Mouse (Mus musculus): ENCODE measurements around the gene Zbtb45.

Zbtb45 gene

DNA sequence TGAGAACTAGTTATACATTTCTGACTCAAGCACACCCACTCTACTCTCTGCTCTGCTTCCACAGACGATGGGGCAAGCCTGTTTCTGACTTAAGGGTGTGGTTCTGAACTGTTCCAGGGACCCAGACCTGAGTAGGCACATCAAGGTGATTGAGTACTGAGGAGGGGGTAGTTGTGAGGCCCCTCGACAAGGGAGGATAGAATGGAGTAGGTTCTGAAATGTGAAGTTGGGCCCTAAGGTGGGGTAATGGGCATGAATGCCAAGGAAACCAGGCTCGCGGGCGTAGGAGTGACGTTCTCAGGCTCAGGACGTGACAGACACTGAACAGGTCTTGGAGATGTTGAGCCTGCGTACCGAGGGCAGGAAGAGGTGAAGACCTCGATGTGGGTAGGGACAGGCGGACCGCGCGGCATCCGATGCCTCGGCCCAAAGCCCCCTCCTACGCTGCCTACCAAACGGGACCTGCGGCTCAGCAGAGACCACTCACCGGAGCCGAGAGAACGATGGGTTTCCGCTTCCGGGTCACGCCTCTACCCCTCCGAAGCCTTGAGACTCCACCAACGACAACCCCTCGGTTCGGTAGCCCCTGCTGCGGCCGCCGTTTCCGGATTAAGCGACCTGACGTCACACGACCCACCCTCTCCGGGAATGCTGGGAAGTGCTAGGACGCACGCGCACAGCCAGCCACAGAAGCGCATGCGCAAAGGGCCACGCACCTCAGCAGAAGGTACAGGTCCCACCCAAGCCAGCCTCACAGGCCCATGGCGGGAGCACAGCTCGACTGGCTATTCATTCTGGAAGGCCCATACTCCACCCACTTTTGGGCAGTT, 24.5 kb upstream of the Zbtb45 start, which contains the start of gene Chmp2a:
Gene Chmp2a, minus strand, starts transcription at position 660 of the 830 bp plus-strand sequence.
- DNase-seq (ENCODE audit: low read depth, low spot score): peak; percentile 98

DNA sequence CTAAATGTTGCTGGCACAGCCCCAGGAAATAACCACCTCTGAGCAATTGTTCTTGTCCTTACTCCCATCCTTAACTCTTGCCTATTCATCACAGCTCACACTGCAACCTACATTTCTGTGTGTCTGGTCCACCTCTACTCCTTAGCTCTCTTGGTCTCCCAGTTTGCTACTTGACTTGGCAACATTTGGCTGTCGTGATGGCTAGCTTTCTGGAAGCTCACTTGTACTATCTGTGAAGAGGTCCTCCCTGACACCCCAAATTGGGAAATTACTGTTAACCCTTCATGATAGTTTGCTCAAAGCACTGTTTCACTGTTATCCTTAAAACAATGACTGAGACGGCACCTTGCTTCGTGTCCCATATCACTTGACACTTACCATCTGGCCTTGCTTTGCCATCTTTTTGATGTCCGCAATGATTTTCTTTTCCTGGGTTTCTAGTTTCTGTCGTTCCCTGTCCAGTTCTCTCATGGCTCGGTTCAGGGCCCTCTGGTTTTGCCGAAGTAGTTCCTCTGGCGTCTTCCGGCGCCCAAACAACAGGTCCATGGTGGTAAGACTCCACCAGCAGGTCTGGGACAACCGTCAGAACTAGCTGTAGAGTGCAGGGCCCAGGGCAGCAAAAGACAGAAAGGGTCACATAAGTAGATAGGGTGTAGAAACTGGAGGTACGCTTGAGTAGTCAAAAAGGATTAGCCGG, 23.8 kb upstream of the Zbtb45 start:
- DNase-seq (ENCODE audit: low read depth, low spot score): no peak

DNA sequence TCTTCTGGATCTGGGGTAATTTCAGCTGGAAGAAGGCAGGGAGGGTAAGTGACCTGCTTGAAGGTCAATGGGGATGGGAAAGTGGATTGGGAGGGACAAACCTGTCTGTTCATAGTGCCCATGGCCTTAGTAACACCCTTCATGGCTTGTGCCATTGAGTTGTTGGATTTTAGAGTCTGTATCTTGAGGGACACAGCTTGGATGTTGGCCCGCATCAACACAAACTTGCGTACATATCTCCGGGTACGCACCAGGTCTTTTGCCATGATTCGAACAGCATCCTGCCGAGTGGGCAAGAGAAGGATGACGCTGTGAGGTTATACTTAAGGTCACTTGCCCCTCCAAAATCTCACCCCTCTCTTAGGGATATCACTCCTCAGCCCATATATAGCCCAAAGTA, 22.7 kb upstream of the Zbtb45 start:
- DNase-seq (ENCODE audit: low read depth, low spot score): no peak

DNA sequence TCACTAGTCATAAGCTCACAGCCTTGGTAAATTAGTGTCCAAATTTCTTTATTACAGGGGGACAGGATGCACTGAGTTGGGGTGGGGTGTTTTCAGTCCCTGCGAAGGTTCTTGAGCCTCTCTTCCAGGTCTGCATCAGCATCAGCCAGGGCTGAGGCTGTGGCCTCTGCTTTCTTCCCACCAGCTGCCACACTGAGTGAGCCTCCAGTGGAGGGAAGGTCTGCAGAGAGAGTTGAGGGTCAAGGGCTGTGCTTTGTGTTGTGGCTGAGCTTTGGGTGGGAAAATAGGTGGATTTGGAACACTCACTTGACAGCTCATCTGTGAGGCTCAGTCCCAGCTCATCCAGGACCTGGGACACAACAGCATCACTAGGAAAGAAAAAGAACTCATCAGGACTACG, 22.1 kb upstream of the Zbtb45 start:
- no peak for DNase-seq (ENCODE audit: low read depth, low spot score)

DNA sequence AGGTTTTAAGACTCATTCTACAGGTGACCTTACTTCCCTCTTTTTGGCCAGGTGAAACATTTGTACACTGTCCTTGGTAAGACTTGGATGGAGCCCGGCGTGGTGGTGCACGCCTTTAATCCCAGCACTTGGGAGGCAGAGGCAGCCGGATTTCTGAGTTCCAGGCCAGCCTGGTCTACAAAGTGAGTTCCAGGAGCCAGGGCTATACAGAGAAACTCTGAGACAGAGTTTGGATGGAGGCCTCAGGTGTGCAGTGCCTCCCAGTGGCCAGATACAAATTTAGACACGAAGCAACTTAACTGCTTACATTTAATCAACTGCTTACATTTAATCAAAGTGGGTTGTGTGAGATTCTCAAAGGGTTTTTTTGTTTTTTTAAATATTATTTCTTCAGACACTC, 21.2 kb upstream of the Zbtb45 start:
- DNase-seq (ENCODE audit: low read depth, low spot score): peak; percentile 61

DNA sequence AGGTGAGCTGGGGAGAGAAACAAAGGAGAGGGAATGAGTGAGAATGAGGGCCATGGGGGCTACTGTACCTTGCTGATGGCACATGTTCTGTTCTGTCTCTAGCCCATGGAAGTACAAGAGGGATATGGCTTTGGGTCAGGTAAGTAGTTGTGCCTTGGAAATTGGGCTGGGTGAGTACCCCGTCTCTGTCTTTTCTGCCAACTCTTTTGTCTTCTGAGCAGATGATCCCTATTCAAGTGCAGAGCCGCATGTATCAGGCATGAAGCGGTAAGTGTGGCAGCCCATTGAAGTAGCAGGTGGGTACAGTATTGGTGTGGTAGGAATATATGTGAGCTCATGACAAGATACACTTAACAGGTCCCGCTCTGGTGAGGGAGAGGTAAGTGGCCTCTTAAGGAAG, 19.2 kb upstream of the Zbtb45 start:
- no peak for DNase-seq (ENCODE audit: low read depth, low spot score)

DNA sequence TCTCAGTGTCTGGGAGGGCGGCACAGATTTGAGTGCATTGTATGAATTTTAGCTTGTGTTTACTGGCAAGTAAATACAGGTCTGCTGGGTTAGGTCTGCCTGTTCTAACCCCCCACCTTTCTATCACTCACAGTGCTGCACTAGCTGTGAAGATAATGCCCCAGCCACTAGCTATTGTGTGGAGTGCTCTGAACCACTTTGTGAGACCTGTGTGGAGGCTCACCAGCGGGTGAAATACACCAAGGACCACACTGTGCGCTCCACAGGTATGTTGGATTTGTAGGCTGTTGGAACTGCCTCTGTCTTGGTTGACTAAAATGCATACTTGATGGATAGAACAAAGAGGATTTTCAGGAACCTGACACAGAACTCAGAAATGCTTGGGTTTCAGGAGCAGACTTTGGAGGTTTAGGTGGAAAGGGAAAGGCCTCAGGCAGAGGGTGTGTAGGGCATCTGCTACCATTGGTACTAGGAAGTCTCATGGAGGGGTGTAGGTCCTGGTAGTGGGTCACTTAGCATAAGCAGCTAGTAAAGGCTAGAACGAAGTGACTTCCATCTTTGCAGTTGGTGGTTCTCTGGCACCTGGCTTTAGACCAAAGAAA, 15.8 kb upstream of the Zbtb45 start:
- DNase-seq (ENCODE audit: low read depth, low spot score): no peak

DNA sequence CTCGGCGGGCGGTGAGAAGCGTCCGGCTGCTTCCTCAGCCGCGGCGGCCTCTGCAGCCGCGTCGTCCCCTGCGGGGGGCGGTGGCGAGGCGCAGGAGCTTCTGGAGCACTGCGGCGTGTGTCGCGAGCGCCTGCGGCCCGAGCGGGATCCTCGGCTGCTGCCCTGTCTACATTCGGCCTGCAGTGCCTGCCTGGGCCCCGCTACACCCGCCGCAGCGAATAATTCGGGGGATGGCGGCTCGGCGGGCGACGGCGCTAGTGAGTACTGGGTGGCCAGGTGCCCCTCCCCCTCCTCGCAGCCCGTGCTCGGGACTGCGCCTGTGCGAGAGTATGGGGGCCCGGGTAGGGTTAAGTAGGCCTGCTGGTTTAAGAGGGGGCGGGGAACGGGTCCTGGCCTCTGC, 15.0 kb upstream of the Zbtb45 start:
- peak; percentile 77 for DNase-seq (ENCODE audit: low read depth, low spot score)

DNA sequence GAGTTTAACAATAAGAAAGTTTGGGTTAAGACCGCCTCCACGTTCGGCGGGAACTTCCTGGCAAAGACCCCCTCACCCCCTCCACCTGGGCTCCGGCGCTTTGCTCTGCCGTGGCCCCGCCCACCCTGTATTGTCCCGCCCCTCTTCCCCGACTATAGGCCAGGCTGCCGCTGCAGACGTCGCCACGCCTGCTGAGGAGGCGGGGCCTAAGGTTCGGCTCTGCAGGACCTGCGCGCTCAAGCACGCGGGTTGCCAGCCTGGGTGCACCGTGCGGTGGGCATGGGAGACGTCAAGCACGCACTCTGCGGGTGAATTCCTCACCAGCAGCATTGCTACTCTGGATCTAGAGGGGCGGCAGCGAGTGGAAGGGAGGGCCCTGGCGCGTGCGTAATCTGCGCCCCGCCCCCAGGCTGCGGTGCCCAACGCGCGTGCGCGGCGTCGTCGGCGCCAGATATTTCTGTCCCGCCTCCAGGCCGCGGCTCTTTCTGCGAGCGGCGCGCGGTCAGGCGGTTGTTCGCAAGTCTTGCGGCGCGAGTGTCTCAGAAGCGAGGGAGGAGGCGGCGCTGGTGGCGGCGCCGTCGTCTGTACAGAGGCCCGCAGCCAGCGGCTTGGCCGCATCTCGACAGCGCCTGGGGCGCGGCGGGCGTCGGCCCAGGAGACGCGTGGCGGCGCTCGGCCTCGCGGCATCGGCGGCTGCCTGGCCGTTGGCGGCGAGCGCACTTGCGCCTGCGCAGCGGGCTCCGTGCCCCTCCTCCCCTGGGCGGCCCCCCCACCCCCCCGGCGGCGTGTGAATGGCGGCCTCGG, 14.3 kb upstream of the Zbtb45 start:
- peak; percentile 97 for DNase-seq (ENCODE audit: low read depth, low spot score)

DNA sequence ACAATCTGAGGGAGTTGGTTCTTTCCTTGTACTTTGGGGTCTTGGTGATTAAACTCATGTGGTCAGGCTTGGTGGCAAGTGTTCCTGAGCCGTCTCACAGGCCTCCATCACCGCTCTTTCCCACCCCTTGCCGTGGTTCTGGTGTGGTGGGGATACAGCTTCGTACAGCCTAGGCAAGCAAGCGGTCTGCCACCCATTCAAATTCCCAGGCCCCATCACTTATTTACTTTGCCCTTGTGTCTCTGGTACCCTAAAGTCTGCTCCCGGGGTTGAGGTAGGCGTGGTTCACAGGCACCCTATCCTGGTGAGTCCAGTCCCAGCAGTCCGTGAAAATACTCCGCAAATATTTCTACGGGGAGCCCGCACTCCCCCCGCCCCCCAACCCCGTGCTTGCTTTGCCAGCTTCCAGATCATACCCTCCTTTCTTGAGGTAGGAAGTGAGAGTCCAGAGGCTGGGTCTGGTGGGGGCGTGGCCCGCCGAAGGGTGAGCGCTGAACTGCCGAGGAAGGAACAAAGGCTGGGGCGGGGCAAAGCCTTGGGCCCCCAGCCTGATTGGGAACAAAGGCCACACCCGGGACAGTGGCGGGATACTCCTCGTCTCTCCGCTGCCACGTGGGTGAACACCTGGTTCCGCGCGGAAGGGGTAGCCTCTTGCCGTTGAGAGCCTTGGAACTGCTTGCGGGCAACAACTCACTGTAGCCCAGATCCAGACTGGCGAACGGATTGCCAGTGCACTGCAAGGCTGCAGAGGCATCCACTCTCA, 13.1 kb upstream of the Zbtb45 start:
- peak; percentile 72 for DNase-seq (ENCODE audit: low read depth, low spot score)

DNA sequence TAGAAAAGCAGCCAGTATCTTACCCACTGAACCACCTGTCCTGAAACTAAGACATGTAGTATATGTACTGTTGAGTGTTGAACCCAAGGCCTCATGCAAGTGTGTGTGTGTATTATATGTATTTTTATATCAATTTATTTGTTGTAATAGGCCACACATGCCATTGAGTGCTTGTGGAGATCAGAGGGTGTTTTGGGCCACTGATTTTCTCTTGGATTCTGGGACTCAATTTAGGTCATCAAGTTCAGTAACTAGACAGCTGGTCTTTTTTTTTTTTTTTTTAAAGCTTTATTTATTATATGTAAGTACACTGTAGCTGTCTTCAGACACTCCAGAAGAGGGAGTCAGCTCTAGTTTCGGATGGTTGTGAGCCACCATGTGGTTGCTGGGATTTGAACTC, 5.4 kb upstream of the Zbtb45 start:
- DNase-seq (ENCODE audit: low read depth, low spot score): no peak

DNA sequence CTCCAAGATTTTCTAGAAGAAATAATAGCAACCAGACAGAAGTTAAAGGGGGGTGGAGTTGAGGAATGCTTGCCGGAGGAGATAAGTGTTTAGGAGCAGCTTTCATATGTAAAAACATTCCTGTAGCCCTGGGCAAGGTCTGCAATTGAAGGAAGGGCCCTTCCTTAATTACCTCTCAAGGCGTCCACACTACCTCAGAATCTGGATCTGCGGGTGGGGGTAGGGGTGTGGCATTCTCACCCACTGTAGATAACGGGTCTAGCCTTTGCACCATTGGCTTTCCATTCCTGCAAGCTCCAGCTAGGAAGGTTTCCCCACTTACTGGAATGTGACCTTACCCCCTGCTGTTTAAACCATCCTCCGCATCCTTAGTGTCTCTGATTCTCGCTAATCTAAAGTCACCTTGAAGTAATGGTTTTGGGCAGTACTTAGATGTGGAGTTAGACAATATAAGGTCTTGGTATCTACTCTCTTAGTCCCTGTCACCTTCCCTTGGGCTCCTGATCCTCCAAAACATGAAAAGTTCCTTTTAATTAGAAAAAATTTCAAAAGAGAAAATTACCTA, 4.5 kb upstream of the Zbtb45 start:
- no peak for DNase-seq (ENCODE audit: low read depth, low spot score)

DNA sequence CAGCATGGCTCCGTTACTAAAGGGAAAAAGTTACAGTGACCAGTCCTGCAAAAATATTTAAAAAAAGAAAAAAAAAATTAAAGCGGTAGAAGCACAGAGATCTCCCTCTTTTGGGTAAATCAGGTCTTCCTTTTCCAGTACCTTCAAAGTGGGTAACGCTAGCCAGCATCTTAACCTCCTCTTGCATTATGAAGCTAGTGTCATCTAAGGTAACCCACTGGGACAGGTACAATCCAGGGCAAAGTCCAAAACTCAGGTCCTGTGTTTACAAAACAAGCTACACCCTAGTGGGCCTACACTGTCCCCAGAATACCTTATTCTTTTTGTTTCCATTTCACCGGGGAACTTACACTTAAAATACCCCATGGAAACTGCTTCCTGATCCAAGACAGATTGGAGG, 3.8 kb upstream of the Zbtb45 start:
- DNase-seq (ENCODE audit: low read depth, low spot score): no peak

DNA sequence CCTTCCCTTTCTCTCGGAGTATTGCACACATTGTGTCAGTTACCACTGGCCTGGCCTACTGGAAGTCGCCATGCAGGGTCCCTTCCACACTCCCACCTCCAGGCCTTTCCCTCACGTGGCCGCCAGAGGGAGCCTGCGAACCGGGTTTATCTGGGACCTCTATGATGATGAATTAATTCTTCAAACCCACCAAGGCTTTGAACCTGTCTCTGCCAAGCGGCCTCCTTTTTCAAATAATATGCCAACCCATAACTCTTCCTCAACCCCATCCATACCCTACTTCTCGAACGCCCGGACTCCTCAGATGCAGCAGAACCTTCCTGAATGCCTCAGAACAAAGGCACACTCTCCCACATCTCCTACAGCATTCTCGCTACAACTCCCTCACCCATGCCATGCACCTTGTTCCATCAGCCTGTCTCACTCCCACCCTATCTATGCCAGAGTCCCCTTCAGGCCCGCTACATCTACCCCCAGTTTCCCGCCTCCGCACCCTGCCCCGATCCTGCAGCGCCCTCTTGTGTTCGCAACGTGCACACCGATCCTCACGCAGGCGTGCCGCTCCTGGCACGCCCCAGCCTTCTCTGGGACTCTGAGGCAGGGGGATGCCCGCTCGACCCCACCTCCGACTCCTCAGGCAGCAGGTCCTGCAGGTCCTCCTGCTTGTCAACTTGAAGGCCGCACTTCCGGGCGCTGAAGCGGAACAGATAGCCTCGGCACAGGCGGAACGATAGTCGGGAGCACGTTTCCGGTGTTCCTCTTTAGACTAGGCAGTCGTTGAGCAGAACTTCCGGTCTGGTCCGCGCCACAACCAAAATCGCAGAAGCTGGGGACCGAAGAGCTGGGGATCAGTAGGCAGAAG, 460 bp downstream of the Zbtb45 start:
- DNase-seq (ENCODE audit: low read depth, low spot score): peak; percentile 95

DNA sequence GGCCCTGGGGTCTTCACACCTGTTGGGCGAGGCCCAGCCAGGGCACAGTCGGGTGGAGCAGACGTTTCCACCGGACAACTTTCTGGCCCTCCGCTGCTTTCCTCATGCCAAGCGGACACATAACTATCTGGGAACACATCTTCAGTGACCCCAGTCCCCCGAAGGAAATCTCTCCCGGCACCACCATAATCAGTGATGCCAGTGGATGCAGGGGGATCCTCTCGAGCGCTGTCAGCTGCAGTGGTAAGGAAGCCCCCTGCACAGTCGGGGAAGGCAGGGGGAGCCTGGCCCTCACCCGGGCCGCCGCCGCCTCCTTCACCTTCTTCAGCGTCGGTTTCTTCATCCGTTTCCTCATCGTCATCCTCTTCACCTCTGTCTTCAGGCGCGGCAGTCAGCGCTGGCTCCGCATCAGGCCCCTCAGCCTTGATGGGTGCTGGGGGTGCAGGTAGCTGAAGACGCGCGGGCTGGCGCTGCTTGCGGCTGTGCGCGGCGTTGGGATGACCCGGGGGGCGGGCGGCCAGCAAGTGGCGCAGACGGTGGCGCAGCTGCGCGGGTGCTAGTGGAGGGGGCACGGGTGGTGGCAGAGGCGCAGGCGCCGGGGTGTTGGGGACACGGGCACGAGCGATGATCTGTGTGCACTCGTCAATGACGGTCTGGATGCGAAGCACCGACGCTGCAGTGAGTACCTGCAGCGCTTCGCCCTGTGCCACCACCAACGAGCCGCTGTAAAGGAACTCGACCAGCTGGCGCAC, 2.3 kb downstream of the Zbtb45 start:
- no peak for DNase-seq (ENCODE audit: low read depth, low spot score)

DNA sequence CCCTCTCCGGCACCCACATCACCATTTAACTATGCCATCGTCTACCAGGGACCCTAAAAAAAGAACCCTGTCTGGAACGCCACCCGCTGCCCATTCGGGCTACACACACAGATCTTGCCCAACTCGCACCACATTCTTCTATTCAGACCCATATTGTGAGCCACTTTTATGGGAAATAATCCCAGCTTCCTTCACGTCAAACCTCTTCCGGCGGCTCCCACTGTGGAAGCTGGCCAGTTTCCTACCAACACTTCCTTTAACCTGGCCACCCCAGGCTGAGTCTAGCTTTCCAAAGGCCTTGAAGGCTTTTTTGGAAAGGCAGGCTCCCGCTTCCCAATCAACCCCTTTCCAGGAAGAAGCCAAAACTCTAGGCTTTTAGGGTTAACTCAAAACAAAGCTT, 3.3 kb downstream of the Zbtb45 start:
- DNase-seq (ENCODE audit: low read depth, low spot score): no peak

DNA sequence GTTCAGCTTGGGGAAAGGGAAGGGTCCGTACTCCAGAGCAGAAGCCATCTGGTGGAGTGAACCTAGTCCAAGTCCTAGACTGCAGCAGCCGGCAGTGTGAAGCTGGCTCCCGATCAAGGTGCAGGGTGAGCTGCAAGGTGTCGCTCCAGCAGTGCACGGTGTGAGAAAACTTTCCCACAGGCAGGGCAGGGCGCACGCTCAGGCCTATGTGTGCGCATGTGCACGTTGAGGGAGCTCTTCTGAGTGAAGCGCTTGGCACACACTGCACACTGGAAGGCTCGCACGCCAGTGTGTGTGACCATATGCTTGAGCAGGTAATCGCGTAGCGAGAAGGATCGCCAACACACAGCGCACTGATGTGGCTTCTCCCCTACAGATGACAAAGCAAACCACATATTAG, 3.8 kb downstream of the Zbtb45 start:
- DNase-seq (ENCODE audit: low read depth, low spot score): no peak

DNA sequence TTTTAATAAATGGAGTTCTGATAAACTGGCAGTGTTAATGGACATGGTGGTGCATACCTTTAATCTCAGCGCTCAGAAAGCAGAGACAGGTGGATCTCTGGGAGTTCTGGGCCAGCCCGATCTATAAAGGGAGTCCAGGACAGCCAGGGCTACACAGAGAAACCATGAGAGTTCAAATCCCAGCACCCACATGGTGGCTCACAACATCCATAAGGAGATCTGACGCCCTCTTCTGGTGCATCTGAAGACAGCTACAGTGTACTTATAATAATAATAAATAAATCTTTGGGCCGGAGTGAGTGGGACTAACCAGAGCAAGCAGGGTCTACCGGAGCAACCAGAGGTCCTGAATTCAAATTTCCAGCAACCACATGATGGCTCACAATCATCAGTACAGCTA, 6.5 kb downstream of the Zbtb45 start:
- DNase-seq (ENCODE audit: low read depth, low spot score): no peak

DNA sequence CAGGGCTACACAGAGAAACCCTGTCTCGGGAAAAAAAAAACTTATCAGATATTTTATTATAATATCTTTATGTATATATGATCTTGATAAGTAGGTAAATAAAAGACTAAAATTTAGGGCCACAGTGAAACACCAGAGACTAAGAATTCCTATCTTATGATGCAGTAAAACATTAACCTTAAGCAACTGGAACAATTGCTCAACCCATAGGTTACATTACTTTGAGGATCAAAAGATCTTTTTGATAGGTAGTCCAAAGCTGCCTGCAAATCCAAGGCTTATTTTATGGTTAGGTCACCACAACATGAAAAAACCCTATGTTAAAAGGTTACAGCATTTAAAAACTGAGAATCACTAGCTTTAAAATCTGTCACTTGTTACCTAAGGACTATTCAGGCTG, 8.2 kb downstream of the Zbtb45 start:
- no peak for DNase-seq (ENCODE audit: low read depth, low spot score)
